Mouse (Mus musculus): ENCODE data around the gene Qpctl. TPM values are rescaled to one million over a fixed set of nuclear protein-coding genes. Genes with fewer than 3 reads are reported as not detected.

The Qpctl gene
- total and polyA plus RNA-seq, 3 experiments: 3.1 to 6.5 TPM; not detected in 1

GRCm38 (mm10) chr7:19147497-19148045, 1.5 kb downstream of the Qpctl start:
- Histone ChIP-seq H3K27ac (ENCODE audit: control insufficient read depth, low read depth, low read length) (no peak overlapping the region), H3K4me1 (ENCODE audit: control insufficient read depth in 1 of 2, insufficient read depth in 2 of 2, low read length in 2 of 2) (peaks cover 4 to 17% of the 10 kb centered on the region in 2 experiments; a peak in 3 of 4 replicates), H3K79me2 (ENCODE audit: control insufficient read depth, insufficient read depth, low read length, poor library complexity) (peaks cover 14% of the 10 kb centered on the region), H3K9ac (ENCODE audit: control insufficient read depth, low read depth, low read length, poor library complexity, severe bottlenecking) (no peak overlapping the region), H3K36me3 (ENCODE audit: control insufficient read depth in 1 of 2, insufficient read depth in 2 of 2, low read length in 2 of 2) (peaks cover 0 to 6% of the 10 kb centered on the region in 2 experiments; a peak in 2 of 4 replicates), H3K27me3 (ENCODE audit: control insufficient read depth in 1 of 2, insufficient read depth in 2 of 2, low read length in 2 of 2) (no peaks in the 10 kb centered on the region), H3K9me3 (replicated peaks; ENCODE audit: insufficient read depth, low read length) (no peaks in the 10 kb centered on the region), H3K4me3 (ENCODE audit: control insufficient read depth in 1 of 2, insufficient read depth in 1 of 2, low read depth in 2 of 2, low read length in 2 of 2) (no peak overlapping the region)
- TF ChIP-seq TBP (IDR thresholded peaks at IDR 0.05; ENCODE audit: low read depth, low read length) (no peak), ZC3H11A (IDR thresholded peaks at IDR 0.05; ENCODE audit: low read depth, low read length) (no peak), SMC3 (IDR thresholded peaks at IDR 0.05; ENCODE audit: low read depth, low read length) (no peak), MAX (IDR thresholded peaks at IDR 0.05; ENCODE audit: low read length) (no peak; the same call in 1 of the 2 replicates), BHLHE40 (IDR thresholded peaks at IDR 0.05; ENCODE audit: borderline replicate concordance, low read depth, low read length) (no peak), MAZ (IDR thresholded peaks at IDR 0.05; ENCODE audit: low read depth, low read length) (no peak), POLR2A (IDR thresholded peaks at IDR 0.05; ENCODE audit: control insufficient read depth in 1 of 2, insufficient read depth in 1 of 2, low read depth in 1 of 2, low read length in 2 of 2, poor library complexity in 1 of 2) (no peak), TCF12 (IDR thresholded peaks at IDR 0.05; ENCODE audit: low read depth, low read length) (no peak), EP300 (IDR thresholded peaks at IDR 0.05; ENCODE audit: low read depth in 1 of 2, low read length in 2 of 2) (no peak), CTCF (IDR thresholded peaks at IDR 0.05 in 2 of 3, conservative IDR thresholded peaks at IDR 0.05 in 1 of 3; ENCODE audit: control insufficient read depth in 1 of 3, insufficient read depth in 1 of 3, low read depth in 2 of 3, low read length in 3 of 3, poor library complexity in 1 of 3, severe bottlenecking in 1 of 3) (no peak), ELF1 (IDR thresholded peaks at IDR 0.05; ENCODE audit: low read depth, low read length) (no peak), KAT2A (conservative IDR thresholded peaks at IDR 0.05; ENCODE audit: low read depth, low read length) (no peak), CHD1 (IDR thresholded peaks at IDR 0.05; ENCODE audit: low read depth, low read length) (no peak), HCFC1 (IDR thresholded peaks at IDR 0.05; ENCODE audit: low read depth, low read length) (no peak), TAL1 (IDR thresholded peaks at IDR 0.05; ENCODE audit: low read length) (no peak), GABPA (IDR thresholded peaks at IDR 0.05; ENCODE audit: low read depth, low read length) (no peak), POLR2AphosphoS2 (IDR thresholded peaks at IDR 0.05; ENCODE audit: low read length) (no peak), ZKSCAN1 (IDR thresholded peaks at IDR 0.05; ENCODE audit: low read depth, low read length) (no peak), ZMIZ1 (IDR thresholded peaks at IDR 0.05; ENCODE audit: low read depth, low read length) (no peak), ZNF384 (IDR thresholded peaks at IDR 0.05; ENCODE audit: low read depth, low read length) (no peak), MXI1 (IDR thresholded peaks at IDR 0.05; ENCODE audit: low read depth, low read length) (peak; percentile 33; the same call in 1 of the 2 replicates), SIN3A (IDR thresholded peaks at IDR 0.05; ENCODE audit: low read length) (peak; percentile 57), RAD21 (IDR thresholded peaks at IDR 0.05; ENCODE audit: low read depth, low read length) (no peak), NRF1 (IDR thresholded peaks at IDR 0.05; ENCODE audit: insufficient read depth, low read depth, low read length, poor library complexity, severe bottlenecking) (no peak), JUND (IDR thresholded peaks at IDR 0.05; ENCODE audit: low read depth, low read length) (no peak), ETS1 (IDR thresholded peaks at IDR 0.05; ENCODE audit: low read depth, low read length) (no peak), GATA1 (IDR thresholded peaks at IDR 0.05; ENCODE audit: low read depth, low read length) (peak; percentile 63), MEF2A (IDR thresholded peaks at IDR 0.05; ENCODE audit: extremely low read depth, insufficient replicate concordance, low read depth, low read length, poor library complexity, severe bottlenecking) (no peak), NELFE (IDR thresholded peaks at IDR 0.05; ENCODE audit: low read depth, low read length) (no peak), MYC (IDR thresholded peaks at IDR 0.05; ENCODE audit: low read depth, low read length) (peak; percentile 60; the same call in 1 of the 2 replicates), CHD2 (IDR thresholded peaks at IDR 0.05; ENCODE audit: low read length) (no peak), MYB (IDR thresholded peaks at IDR 0.05; ENCODE audit: low read depth, low read length) (no peak)
- peak; percentile 57 for DNase-seq (ENCODE audit: low read depth, low spot score)
